Mouse (Mus musculus) liver, postnatal 0 days (tissue): ENCODE data around the gene Dcakd. TPM values are rescaled to one million over a fixed set of nuclear protein-coding genes. Genes with fewer than 3 reads are reported as not detected.

Source experiments
- ATAC-seq: fragments of 200-750 bp; cut with Nextera tagmentation; 2 replicates; pipeline ENCODE4 v1.8.0; 2017; ENCODE audit warnings: mild to moderate bottlenecking, moderate library complexity
- DNase-seq: peaks from one replicate; pipeline ENCODE4 v3.0.0-alpha.2; 2016
- H3K27ac ChIP-seq: fragments of 300-500 bp; sonication (generic); 2 replicates; pipeline ENCODE4 v1.5.1; 2014; ENCODE audit warnings: antibody characterized with exemption, moderate library complexity, mild to moderate bottlenecking, low read depth
- H3K27me3 ChIP-seq: fragments of 300-500 bp; sonication (generic); 2 replicates; pipeline ENCODE4 v1.6.1; 2014; ENCODE audit warnings: low read length, control low read depth, mixed read lengths; ENCODE audit not compliant: insufficient read depth
- H3K36me3 ChIP-seq: fragments of 300-500 bp; sonication (generic); replicated peaks from 2 replicates; pipeline ENCODE4 v1.6.1; 2014; ENCODE audit warnings: mild to moderate bottlenecking, control low read depth, low read length, moderate library complexity, mixed read lengths; ENCODE audit not compliant: insufficient read depth
- H3K4me1 ChIP-seq: fragments of 300-500 bp; sonication (generic); 2 replicates; pipeline ENCODE4 v1.6.1; 2014; ENCODE audit warnings: antibody characterized with exemption, mild to moderate bottlenecking, control low read depth; ENCODE audit not compliant: insufficient read depth
- H3K4me2 ChIP-seq: fragments of 300-500 bp; sonication (generic); 2 replicates; pipeline ENCODE4 v1.6.1; 2014; ENCODE audit warnings: low read depth, mild to moderate bottlenecking, low read length, moderate library complexity, mixed read lengths
- H3K4me3 ChIP-seq: fragments of 300-500 bp; sonication (generic); 2 replicates; pipeline ENCODE4 v1.5.1; 2014; ENCODE audit warnings: low read depth, low read length
- H3K9ac ChIP-seq: fragments of 300-500 bp; sonication (generic); replicated peaks from 2 replicates; pipeline ENCODE4 v1.6.1; 2014; ENCODE audit warnings: mild to moderate bottlenecking, moderate library complexity
- H3K9me3 ChIP-seq: fragments of 300-500 bp; sonication (generic); 2 replicates; pipeline ENCODE4 v1.6.1; 2016; ENCODE audit warnings: mild to moderate bottlenecking, control low read depth, low read length, mixed read lengths
- CTCF ChIP-seq: sonication (generic); IDR thresholded peaks from 2 replicates; pipeline ENCODE4 v1.5.1; 2016; ENCODE audit warnings: antibody characterized with exemption, low read depth
- EP300 ChIP-seq: IDR thresholded peaks from 2 replicates; pipeline ENCODE4 v1.6.1; 2016; ENCODE audit warnings: antibody characterized with exemption, low read depth, mild to moderate bottlenecking
- WGBS: fragments of 180-500 bp; shearing (Covaris S2); extraction: QIAGEN DNeasy Blood & Tissue Kit; methylation state at CpG from one replicate; pipeline ENCODE4 v1.1.7; 2014; ENCODE audit not compliant: insufficient replicate concordance; 5-methylcytosine and 5-hydroxymethylcytosine counted together
- polyA plus RNA-seq: library from polyadenylated mRNA; unstranded; fragments of >200 nt; fragmentation: Nextera tagmentation; extraction: Ambion mirVana; gene quantifications from 2 replicates; pipeline ENCODE4 v1.2.1, GENCODE M21; 2015

The Dcakd gene
- polyA plus RNA-seq, 1 experiment from 2014 or later: 32.5 TPM

GRCm38 (mm10) chr11:102957692-102958091 is 70.4 kb downstream of the Dcakd start:
- Histone ChIP-seq H3K4me2 (no peak overlapping the region), H3K4me1 (no peaks in the 10 kb centered on the region), H3K36me3 (no peaks in the 10 kb centered on the region), H3K9ac (no peak overlapping the region), H3K4me3 (no peak overlapping the region), H3K27me3 (peaks cover 32% of the 10 kb centered on the region), H3K9me3 (no peaks in the 10 kb centered on the region), H3K27ac (no peak overlapping the region)
- WGBS: 66% methylated on average over 8 of the region's 8 CpGs
- no peak for ATAC-seq
- DNase-seq: no peak
- TF ChIP-seq EP300: no peak
- no peak for TF ChIP-seq CTCF

DNA sequence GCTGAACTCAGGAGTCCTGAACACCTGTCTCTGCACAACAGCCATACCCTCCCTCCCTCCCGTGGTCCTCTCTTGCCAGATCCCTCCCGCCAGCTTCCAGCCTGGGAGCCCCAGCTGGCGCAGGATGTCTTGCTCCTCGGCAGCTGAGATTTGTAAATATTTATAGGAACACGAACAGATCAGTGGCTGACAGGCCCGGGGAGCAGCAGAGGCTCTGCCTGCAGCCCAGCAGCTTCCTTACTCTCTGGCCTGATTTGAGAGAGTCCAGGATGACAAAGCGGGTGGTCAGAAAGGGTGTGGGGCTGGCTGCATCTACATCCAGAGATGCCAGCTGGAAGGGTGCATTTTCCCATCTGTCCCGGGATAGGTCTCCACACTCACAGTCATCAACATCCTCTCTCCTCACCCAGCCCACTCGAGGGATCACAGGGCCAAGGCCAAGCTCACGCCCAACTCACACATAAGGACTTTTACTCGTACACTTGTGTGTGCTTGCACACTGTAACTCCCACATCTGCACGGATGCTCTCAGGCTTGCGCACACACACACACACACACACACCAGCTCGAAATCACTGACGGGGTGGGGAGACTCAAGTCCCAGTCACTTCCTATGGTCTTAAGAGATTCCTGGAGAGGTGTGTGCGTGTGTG is 71.0 kb downstream of the Dcakd start:
- Histone ChIP-seq H3K4me1 (no peaks in the 10 kb centered on the region), H3K4me3 (no peak overlapping the region), H3K9ac (no peak overlapping the region), H3K27ac (no peak overlapping the region), H3K36me3 (no peaks in the 10 kb centered on the region), H3K9me3 (no peaks in the 10 kb centered on the region), H3K4me2 (no peak overlapping the region), H3K27me3 (peaks cover 31% of the 10 kb centered on the region)
- WGBS: 41% methylated on average over 16 of the region's 16 CpGs
- DNase-seq (no peak), ATAC-seq (no peak)
- TF ChIP-seq CTCF (no peak), EP300 (no peak)

GRCm38 (mm10) chr11:102952922-102953321 is 75.2 kb downstream of the Dcakd start:
- TF ChIP-seq EP300: no peak
- no peak for TF ChIP-seq CTCF
- Histone ChIP-seq H3K27ac (no peak overlapping the region), H3K4me3 (no peak overlapping the region), H3K27me3 (peaks cover 64% of the 10 kb centered on the region), H3K9ac (no peak overlapping the region), H3K9me3 (no peaks in the 10 kb centered on the region), H3K4me1 (peaks cover 7% of the 10 kb centered on the region), H3K36me3 (no peaks in the 10 kb centered on the region), H3K4me2 (no peak overlapping the region)
- no peak for DNase-seq
- WGBS: 32% methylated on average over 6 of the region's 6 CpGs
- no peak for ATAC-seq

DNA sequence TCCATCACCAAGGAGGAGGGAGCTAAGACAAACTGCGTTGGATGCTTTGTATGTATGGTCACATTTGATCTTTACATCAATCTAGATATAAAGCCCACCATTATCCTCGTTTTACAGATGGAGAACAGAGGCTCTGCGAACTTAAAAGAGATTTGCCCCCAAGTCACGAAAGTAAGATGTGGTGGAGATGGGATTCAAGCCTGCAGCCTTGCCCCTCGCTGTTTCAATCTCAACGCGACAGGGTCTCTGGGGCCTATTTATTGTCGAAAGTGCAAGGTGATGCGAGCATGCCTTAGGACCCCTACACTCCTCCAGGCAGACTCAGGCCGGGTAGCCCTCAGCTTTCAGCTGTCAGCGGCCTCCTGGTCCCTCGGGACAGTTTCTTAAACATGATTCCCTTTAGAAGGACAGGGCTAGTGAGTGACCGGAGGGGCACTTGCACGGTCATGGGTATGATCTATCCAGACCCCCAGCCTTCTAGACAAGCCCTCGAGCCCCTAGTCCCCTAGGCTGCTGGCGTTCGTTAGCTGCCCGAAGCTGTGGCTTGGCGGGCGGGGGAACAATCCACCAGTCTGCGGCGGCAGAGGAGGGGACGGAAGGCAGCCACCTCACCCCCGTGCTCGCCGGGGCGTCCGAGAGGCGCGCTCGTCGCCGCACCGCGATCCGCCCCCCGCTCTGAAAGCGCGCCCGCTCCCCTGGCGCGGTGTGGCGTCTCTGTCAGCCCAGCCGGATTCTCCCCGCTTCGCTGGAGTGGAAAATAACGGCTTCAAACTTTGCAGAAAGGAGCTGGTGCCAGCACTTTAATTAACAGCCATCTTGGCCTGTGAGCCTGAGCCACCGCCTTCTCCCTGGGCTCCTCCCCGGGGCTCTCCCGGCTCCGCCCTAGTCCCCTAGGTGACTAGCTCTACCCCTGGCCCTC is 79.8 kb downstream of the Dcakd start:
- no peaks in the 10 kb centered on the region for H3K36me3 ChIP-seq
- WGBS: 2% methylated on average over 51 of the region's 51 CpGs
- H3K9me3 ChIP-seq: no peaks in the 10 kb centered on the region
- H3K27me3 ChIP-seq: peaks cover 89% of the 10 kb centered on the region
- TF ChIP-seq EP300: no peak
- no peak for TF ChIP-seq CTCF
- DNase-seq: peak; percentile 28
- peak overlapping the region; percentile 52 for H3K9ac ChIP-seq
- H3K4me3 ChIP-seq: peak overlapping the region; percentile 54
- peak overlapping the region; percentile 81 for H3K4me2 ChIP-seq
- H3K27ac ChIP-seq: no peak overlapping the region
- H3K4me1 ChIP-seq: peaks cover 14% of the 10 kb centered on the region
- no peak for ATAC-seq

- H3K4me2 ChIP-seq: peak overlapping the region; percentile 53
- no peak overlapping the region for H3K27ac ChIP-seq
- peak; percentile 37 for TF ChIP-seq CTCF
- TF ChIP-seq EP300: no peak
- WGBS: 7% methylated on average over 8 of the region's 8 CpGs
- no peaks in the 10 kb centered on the region for H3K36me3 ChIP-seq
- H3K4me1 ChIP-seq: peaks cover 14% of the 10 kb centered on the region
- peaks cover 95% of the 10 kb centered on the region for H3K27me3 ChIP-seq
- no peak overlapping the region for H3K9ac ChIP-seq
- no peak for ATAC-seq
- H3K9me3 ChIP-seq: no peaks in the 10 kb centered on the region
- H3K4me3 ChIP-seq: peak overlapping the region; percentile 19
- no peak for DNase-seq
Observed at GRCm38 (mm10) chr11:102946992-102947343, 81.2 kb downstream of the Dcakd start.

- H3K27me3 ChIP-seq: peaks cover 90% of the 10 kb centered on the region
- DNase-seq: peak; percentile 88
- H3K4me2 ChIP-seq: peak within 1 kb of the TSS; percentile 53
- TF ChIP-seq CTCF: no peak
- TF ChIP-seq EP300: no peak
- WGBS: 2% methylated on average over 58 of the region's 87 CpGs
- peak; percentile 92 for ATAC-seq
- H3K4me3 ChIP-seq: peak within 1 kb of the TSS; percentile 19
- H3K4me1 ChIP-seq: peaks cover 14% of the 10 kb centered on the region
- no peaks in the 10 kb centered on the region for H3K36me3 ChIP-seq
- no peak within 1 kb of the TSS for H3K9ac ChIP-seq
- no peaks in the 10 kb centered on the region for H3K9me3 ChIP-seq
- no peak within 1 kb of the TSS for H3K27ac ChIP-seq
Observed at GRCm38 (mm10) chr11:102946265-102946991, 81.7 kb downstream of the Dcakd start, which contains the start of gene C1ql1. Gene C1ql1 (minus strand): TSS chr11:102946688.
